Mouse (Mus musculus) limb, embryonic 15.5 days (tissue): ENCODE measurements around the gene Wdr11. TPM values are rescaled to one million over a fixed set of nuclear protein-coding genes. Genes with fewer than 3 reads are reported as not detected.

ENCODE experiments used
- ATAC-seq: fragments of 200-750 bp; cut with Nextera tagmentation; 2 replicates; pipeline ENCODE4 v1.8.0; 2017; ENCODE audit warnings: low read depth, moderate TSS enrichment; ENCODE audit not compliant: insufficient number of reproducible peaks, low FRiP score, low TSS enrichment
- H3K27ac ChIP-seq: fragments of 300-500 bp; sonication (generic); 2 replicates; pipeline ENCODE4 v1.5.1; 2015; ENCODE audit warnings: moderate library complexity, mild to moderate bottlenecking, inconsistent platforms
- H3K27me3 ChIP-seq: fragments of 300-500 bp; sonication (generic); 2 replicates; pipeline ENCODE4 v1.6.1; 2015; ENCODE audit warnings: inconsistent platforms
- H3K36me3 ChIP-seq: fragments of 300-500 bp; sonication (generic); 2 replicates; pipeline ENCODE4 v1.6.1; 2015; ENCODE audit warnings: inconsistent platforms
- H3K4me1 ChIP-seq: fragments of 300-500 bp; sonication (generic); 2 replicates; pipeline ENCODE4 v1.6.1; 2015; ENCODE audit warnings: inconsistent platforms
- H3K4me2 ChIP-seq: fragments of 300-500 bp; sonication (generic); 2 replicates; pipeline ENCODE4 v1.6.1; 2015; ENCODE audit warnings: mild to moderate bottlenecking, inconsistent platforms
- H3K4me3 ChIP-seq: fragments of 300-500 bp; sonication (generic); 2 replicates; pipeline ENCODE4 v1.5.1; 2015; ENCODE audit warnings: mild to moderate bottlenecking, inconsistent platforms
- H3K9ac ChIP-seq: fragments of 300-500 bp; sonication (generic); 2 replicates; pipeline ENCODE4 v1.6.1; 2015; ENCODE audit warnings: inconsistent platforms
- H3K9me3 ChIP-seq: fragments of 300-500 bp; sonication (generic); 2 replicates; pipeline ENCODE4 v1.6.1; 2016; ENCODE audit warnings: inconsistent platforms
- WGBS: fragments of 180-500 bp; shearing (Covaris S2); methylation state at CpG from one replicate; pipeline ENCODE4 v1.1.7; 2015; 5-methylcytosine and 5-hydroxymethylcytosine counted together
- polyA plus RNA-seq: library from polyadenylated mRNA; unstranded; fragments of >200 nt; fragmentation: Nextera tagmentation; extraction: Ambion mirVana; gene quantifications from 2 replicates; pipeline ENCODE4 v1.2.1, GENCODE M21; 2015

Wdr11 gene
- polyA plus RNA-seq = 35.4 and 37.6 TPM in 2 replicates

DNA sequence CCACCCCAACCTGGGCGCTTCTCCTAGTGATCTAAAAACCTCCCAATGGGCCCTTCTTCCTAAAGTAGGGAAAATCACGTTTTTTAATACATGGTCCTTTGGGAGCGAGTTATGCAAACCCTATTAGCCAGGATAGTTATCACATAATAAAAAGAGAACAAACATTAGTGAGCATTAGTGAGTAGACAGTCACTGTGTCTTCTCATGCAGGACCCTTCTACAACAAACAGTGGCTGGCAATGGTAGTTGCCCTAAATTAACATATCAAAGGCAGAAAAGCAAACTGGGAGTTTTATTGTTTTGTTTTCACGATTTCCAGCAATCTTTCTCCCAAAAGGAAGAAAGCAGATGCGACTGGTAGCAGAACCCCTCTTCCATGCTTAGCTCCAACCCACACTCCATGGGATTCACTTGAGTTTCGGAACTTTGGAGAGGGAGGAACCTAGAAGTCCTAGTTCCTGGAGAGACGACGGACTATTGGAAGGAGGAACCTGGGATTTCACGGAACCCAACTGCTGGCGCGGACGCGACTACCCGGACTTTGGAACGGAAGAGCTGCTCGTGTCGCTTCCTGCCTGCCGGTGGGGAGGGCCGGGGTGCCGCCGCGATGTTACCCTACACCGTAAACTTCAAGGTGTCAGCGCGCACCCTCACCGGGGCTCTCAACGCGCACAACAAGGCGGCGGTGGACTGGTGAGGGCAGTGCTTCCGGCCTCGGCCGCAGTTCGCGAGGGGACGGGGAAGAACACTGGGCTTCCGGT is at the start of gene Wdr11:
Gene Wdr11, plus strand, starts transcription at position 493 of the 761 bp plus-strand sequence.
- Histone ChIP-seq H3K4me2 (peak within 1 kb of the TSS; percentile 60), H3K9me3 (no peaks in the 10 kb centered on the region), H3K27ac (peak within 1 kb of the TSS; percentile 95), H3K36me3 (peaks cover 7% of the 10 kb centered on the region; the same call in 1 of the 2 replicates), H3K27me3 (no peaks in the 10 kb centered on the region), H3K4me1 (peaks cover 6% of the 10 kb centered on the region; the same call in 1 of the 2 replicates), H3K9ac (peak within 1 kb of the TSS; percentile 76), H3K4me3 (peak within 1 kb of the TSS; percentile 83)
- ATAC-seq = peak; percentile 86
- WGBS = 3% methylated on average over 37 of the region's 37 CpGs

DNA sequence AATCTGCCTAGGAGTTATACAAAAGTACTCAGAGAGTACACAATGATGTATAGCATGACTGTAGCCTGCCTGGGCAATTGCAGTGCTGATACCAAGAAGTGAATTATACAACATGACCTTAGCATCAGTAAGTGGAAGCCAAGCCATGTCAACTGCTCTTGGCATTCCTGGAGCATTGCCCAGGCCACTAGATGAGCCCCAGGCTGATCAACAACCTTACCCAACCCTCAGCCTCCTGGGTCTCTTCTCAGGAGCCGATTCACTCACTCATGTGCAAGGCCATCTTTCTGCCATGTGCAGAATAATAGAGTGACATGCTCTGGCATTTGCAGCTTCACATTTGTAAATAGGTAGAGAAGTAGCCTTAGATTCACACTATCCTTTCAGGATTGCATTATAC is 24.1 kb upstream of the Wdr11 start:
- no peak overlapping the region for H3K4me2 ChIP-seq
- no peaks in the 10 kb centered on the region for H3K36me3 ChIP-seq
- H3K4me1 ChIP-seq = no peaks in the 10 kb centered on the region
- H3K4me3 ChIP-seq = no peak overlapping the region
- H3K9ac ChIP-seq = no peak overlapping the region
- H3K27ac ChIP-seq = no peak overlapping the region
- no peak for ATAC-seq
- H3K9me3 ChIP-seq = no peaks in the 10 kb centered on the region
- 94% methylated on average over 1 of the region's 1 CpGs for WGBS
- H3K27me3 ChIP-seq = no peaks in the 10 kb centered on the region

DNA sequence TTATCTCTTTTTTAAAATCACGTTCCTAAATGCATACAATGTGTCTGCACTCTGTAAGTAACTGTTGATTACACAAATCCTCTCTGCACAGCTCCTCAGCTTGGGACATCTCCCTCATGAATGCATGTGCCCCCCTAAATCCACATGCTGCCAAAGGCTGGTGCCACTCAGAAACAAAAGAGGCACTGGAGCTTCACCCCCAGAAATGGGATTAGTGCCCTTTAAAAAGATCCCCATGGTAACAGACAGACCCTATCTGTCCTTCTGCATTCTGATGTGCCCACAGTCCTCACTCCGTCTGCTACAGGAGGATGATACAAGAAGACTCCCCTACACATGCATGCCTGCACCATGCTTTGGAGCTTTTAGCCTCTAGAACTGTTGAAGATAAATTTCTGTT is 23.3 kb upstream of the Wdr11 start:
- Histone ChIP-seq H3K27me3 (no peaks in the 10 kb centered on the region), H3K4me1 (no peaks in the 10 kb centered on the region), H3K4me2 (no peak overlapping the region), H3K27ac (no peak overlapping the region), H3K4me3 (no peak overlapping the region), H3K9me3 (no peaks in the 10 kb centered on the region), H3K36me3 (no peaks in the 10 kb centered on the region), H3K9ac (no peak overlapping the region)
- 67% methylated on average over 2 of the region's 2 CpGs for WGBS
- ATAC-seq = no peak

DNA sequence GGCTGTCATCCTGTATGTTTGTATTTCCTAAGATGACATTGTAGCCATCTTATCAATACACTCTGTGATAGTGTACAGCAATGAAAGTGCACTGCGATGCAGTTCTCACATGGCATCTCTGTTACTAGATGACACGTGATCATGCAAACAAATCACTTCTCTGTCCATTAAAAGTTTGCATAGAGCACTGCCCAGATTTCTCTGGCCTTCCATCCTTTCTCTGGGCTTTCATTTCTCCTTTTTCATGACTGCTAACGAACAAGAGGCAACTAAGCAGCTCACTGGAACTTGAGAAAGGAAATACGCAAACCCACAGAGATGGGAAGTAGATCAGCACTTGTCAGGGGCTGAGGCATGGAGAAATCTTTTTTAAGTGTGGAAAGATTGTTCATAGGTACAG is 17.2 kb upstream of the Wdr11 start:
- H3K9me3 ChIP-seq = no peaks in the 10 kb centered on the region
- H3K4me2 ChIP-seq = no peak overlapping the region
- H3K4me1 ChIP-seq = no peaks in the 10 kb centered on the region
- H3K36me3 ChIP-seq = no peaks in the 10 kb centered on the region
- no peak for ATAC-seq
- no peak overlapping the region for H3K9ac ChIP-seq
- H3K27ac ChIP-seq = no peak overlapping the region
- no peaks in the 10 kb centered on the region for H3K27me3 ChIP-seq
- WGBS = 68% methylated on average over 4 of the region's 4 CpGs
- H3K4me3 ChIP-seq = no peak overlapping the region

DNA sequence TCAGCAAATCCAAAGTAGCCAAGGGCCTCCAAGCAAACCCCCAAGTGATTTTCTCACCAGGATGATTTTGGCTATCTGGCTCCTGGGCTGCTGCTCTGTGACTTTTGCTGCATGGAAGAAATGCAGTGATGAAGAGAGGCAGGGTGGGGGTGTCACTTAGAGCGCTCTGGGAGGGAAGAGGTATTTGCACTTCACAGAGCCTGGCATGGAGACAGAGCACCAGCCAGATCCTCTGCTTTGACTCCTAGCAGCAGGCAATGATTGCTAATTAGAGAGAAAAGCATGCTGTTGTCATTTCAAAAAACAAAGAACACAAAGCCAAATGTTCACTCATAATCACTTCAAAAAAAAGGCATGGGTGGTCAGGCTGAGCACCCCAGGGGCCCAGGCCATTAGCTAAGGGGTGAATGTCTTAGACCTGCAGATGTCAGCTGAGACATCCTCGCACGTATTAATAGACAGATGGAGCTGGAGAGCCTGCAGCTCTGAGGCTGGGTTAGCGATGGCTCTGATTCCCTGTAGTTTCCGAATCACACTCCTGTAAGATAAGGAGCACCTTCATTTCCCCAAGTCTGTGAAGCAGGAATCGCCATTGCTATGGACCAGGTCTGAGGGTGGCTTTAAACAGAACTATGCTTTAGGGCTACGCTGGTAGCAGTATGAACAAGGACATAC is 16.4 kb upstream of the Wdr11 start:
- H3K27ac ChIP-seq = no peak overlapping the region
- H3K27me3 ChIP-seq = no peaks in the 10 kb centered on the region
- H3K9me3 ChIP-seq = no peaks in the 10 kb centered on the region
- no peak overlapping the region for H3K9ac ChIP-seq
- no peak overlapping the region for H3K4me3 ChIP-seq
- 16% methylated on average over 7 of the region's 7 CpGs for WGBS
- no peak overlapping the region for H3K4me2 ChIP-seq
- H3K36me3 ChIP-seq = no peaks in the 10 kb centered on the region
- H3K4me1 ChIP-seq = no peaks in the 10 kb centered on the region
- ATAC-seq = no peak

DNA sequence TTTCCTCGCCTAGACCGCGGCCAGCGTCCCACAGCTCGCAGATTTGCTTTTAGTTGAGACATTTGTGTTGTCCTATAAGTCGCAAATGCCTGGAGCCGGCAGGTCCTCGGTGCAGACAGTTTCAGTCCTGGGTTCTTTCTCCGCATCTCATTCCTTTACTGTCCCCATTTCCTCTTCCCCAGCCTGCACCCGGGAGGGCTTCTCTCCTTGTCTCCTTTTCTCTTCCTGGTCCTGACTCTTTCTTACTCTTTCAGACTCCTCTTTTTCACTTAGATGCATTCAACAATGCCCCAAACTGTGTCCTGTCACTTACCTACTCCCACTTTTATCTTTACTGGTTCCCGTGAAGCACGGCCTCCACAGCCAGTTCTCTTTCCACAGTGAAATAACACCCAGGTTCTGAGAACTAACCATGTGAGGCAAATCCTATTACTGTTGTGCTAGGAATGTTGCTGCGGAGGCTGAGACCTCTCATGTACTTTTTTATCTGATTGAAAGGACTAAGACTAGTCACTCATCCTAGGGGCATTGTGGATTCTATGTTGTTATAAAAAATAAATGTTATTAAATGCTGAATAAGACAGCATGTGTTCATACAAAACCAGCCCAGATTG is 576 bp downstream of the Wdr11 start:
- peak overlapping the region; percentile 60 for H3K4me2 ChIP-seq
- peaks cover 12% of the 10 kb centered on the region for H3K36me3 ChIP-seq
- H3K4me1 ChIP-seq = peaks cover 6% of the 10 kb centered on the region; the same call in 1 of the 2 replicates
- no peaks in the 10 kb centered on the region for H3K27me3 ChIP-seq
- H3K9me3 ChIP-seq = no peaks in the 10 kb centered on the region
- H3K4me3 ChIP-seq = peak overlapping the region; percentile 83
- peak overlapping the region; percentile 76 for H3K9ac ChIP-seq
- peak overlapping the region; percentile 95 for H3K27ac ChIP-seq
- ATAC-seq = no peak
- WGBS = under 1% methylated on average over 13 of the region's 13 CpGs

DNA sequence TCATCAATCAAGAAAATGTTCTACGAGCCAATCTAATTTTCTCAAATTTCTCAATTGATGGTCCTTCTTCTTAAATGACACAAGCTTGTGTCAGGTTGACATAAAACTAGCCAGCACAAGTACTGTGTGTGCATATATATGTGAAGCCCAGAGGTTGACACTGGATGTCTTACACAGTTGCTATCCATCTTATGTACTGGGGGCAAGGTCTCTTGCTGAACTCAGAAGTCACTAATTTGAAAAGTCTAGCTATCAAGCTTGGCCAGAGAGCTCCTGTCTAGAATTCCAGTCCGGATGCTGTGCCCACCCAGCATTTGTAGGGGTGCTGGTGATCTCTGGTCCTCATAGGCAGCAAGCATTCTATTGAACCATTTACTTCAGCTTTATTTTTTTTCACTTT is 5.5 kb downstream of the Wdr11 start:
- WGBS = 89% methylated on average over 2 of the region's 2 CpGs
- peaks cover 42% of the 10 kb centered on the region for H3K36me3 ChIP-seq
- no peak for ATAC-seq

DNA sequence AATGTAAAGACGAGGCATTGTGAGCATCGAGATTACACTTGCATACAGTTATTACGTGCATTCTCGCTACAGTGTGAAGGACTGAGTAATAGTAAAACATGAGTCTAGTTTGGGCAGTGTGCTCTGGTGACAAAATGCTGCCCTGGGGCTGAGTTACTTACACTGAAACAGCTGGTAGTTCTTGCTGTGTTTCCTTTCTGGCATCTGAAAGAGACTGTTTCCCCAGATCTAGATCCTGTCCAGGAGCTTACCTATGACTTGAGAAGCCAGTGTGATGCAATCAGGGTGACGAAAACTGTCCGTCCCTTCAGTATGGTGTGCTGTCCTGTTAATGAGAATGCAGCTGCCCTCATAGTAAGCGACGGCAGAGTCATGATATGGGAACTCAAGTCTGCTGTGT is 14.6 kb downstream of the Wdr11 start:
- Histone ChIP-seq H3K36me3 (peaks cover 86% of the 10 kb centered on the region), H3K9me3 (no peaks in the 10 kb centered on the region), H3K4me2 (no peak overlapping the region), H3K27me3 (no peaks in the 10 kb centered on the region), H3K27ac (no peak overlapping the region), H3K4me3 (no peak overlapping the region), H3K4me1 (no peaks in the 10 kb centered on the region), H3K9ac (no peak overlapping the region)
- WGBS = 91% methylated on average over 8 of the region's 8 CpGs
- no peak for ATAC-seq

More for the DNA sequence above, 5.5 kb downstream of the Wdr11 start:
- Histone ChIP-seq H3K27me3 (no peaks in the 10 kb centered on the region), H3K27ac (no peak overlapping the region), H3K4me1 (no peaks in the 10 kb centered on the region), H3K9ac (no peak overlapping the region), H3K9me3 (no peaks in the 10 kb centered on the region), H3K4me2 (no peak overlapping the region), H3K4me3 (no peak overlapping the region)

DNA sequence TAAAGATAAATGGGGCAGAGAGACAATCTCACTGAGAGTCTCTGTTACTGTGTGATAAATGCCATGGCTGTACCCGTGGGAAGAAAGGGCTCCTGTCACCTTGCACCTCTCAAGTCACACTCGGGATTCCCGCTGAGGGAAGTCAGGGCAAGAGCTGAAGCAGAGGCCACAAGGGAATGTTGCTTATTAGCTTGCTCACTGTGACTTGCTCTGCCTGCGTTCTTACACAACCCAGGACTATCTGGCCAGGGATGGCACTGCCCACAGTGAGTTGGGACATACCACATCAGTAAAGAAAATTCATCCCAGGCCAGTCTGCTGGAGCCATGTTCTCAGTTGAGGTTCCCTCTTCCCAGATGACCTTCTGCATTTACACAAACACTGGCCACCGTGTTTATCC is 29.5 kb downstream of the Wdr11 start:
- H3K4me3 ChIP-seq = no peak overlapping the region
- H3K4me1 ChIP-seq = no peaks in the 10 kb centered on the region
- WGBS = 88% methylated on average over 5 of the region's 5 CpGs
- H3K27ac ChIP-seq = no peak overlapping the region
- no peaks in the 10 kb centered on the region for H3K9me3 ChIP-seq
- H3K9ac ChIP-seq = no peak overlapping the region
- ATAC-seq = no peak
- H3K36me3 ChIP-seq = peaks cover 75% of the 10 kb centered on the region
- H3K4me2 ChIP-seq = no peak overlapping the region
- no peaks in the 10 kb centered on the region for H3K27me3 ChIP-seq

DNA sequence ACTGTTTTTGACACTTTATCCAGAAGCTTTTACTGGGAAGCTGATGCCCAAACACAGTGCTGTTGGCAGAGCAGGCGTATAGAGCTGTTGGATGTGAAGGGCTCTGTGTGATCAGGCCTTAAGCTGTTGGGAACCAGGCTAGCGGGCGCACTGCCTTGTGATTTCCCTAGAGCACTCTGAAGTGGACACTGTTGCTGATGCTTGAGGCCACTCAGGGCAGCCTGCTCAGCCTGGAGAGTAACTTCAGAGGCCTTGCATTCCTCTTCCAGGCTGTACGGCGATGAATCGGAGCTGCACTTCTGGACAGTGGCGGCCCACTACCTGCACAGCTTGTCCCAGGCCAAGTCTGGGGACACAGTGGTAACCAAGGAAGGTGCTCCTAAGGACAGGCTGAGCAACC is 38.7 kb downstream of the Wdr11 start:
- 93% methylated on average over 7 of the region's 7 CpGs for WGBS
- Histone ChIP-seq H3K4me3 (no peak overlapping the region), H3K9me3 (no peaks in the 10 kb centered on the region), H3K27ac (no peak overlapping the region), H3K27me3 (no peaks in the 10 kb centered on the region), H3K4me1 (no peaks in the 10 kb centered on the region), H3K9ac (no peak overlapping the region), H3K4me2 (no peak overlapping the region), H3K36me3 (peaks cover 83% of the 10 kb centered on the region)
- ATAC-seq = no peak

DNA sequence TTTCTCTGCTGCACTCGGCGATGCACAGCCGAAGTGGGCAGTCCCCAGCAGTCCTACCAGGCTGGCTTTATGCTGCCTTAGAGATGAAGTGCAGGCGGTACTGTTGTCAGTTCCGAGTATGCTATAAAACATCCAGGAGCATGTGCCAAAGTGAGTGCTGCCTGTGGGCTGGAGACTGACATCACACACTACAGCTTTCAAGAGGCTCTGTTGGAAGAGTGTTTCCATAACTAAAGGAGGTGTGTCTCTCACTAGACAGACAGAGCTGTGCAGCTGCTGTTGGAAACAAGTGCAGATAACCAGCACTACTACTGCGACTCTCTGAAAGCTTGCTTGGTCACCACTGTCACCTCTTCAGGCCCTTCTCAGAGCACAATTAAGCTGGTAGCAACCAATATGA is 39.8 kb downstream of the Wdr11 start:
- no peak overlapping the region for H3K27ac ChIP-seq
- no peak overlapping the region for H3K9ac ChIP-seq
- no peak overlapping the region for H3K4me2 ChIP-seq
- H3K27me3 ChIP-seq = no peaks in the 10 kb centered on the region
- H3K9me3 ChIP-seq = no peaks in the 10 kb centered on the region
- no peaks in the 10 kb centered on the region for H3K4me1 ChIP-seq
- no peak overlapping the region for H3K4me3 ChIP-seq
- H3K36me3 ChIP-seq = peaks cover 83% of the 10 kb centered on the region
- no peak for ATAC-seq
- WGBS = 86% methylated on average over 6 of the region's 6 CpGs
